8 mouse cellular contexts compared by ENCODE assay signal in genomic region chr6:142519110-142519509, GRCm38 (mm10). TPM values are rescaled to one million over a fixed set of nuclear protein-coding genes. Genes with fewer than 3 reads are reported as not detected.
DNase-seq lines count a peak whose midpoint lies in the region; ATAC-seq and TF ChIP-seq lines count a peak whose summit lies in the region.
"Had no signal": no experiment of that assay in that cellular context is flagged by ENCODE, and none has a peak within 500 bp of the region (broad histone marks: within the 10 kb centered on the region; RNA-seq: fewer than 3 reads in every experiment).

No protein-coding gene starts in this region.

- no peak overlapping the region for H3K4me3 ChIP-seq in lung, adult 2 months (replicated peaks; ENCODE audit: extremely low read depth, low read depth, low read length)
- no peak overlapping the region for H3K4me3 ChIP-seq in bone marrow macrophage, adult 2 months (ENCODE audit: insufficient read depth, low read length)
- H3K4me3 ChIP-seq in forebrain, embryonic 16.5 days (replicated peaks; ENCODE audit: low read length): no peak overlapping the region
- no peak overlapping the region for H3K4me3 ChIP-seq in lung, embryonic 15.5 days

- no peaks in the 10 kb centered on the region for H3K4me1 ChIP-seq in lung, adult 2 months (ENCODE audit: control insufficient read depth, insufficient read depth, low read length)
- no peaks in the 10 kb centered on the region for H3K4me1 ChIP-seq in bone marrow macrophage, adult 2 months (ENCODE audit: control insufficient read depth, insufficient read depth, low read length)
- H3K4me1 ChIP-seq in forebrain, embryonic 16.5 days (replicated peaks; ENCODE audit: control insufficient read depth, insufficient read depth, low read length): no peaks in the 10 kb centered on the region
- H3K4me1 ChIP-seq in lung, embryonic 15.5 days: no peaks in the 10 kb centered on the region

- no peak overlapping the region for H3K4me2 ChIP-seq in forebrain, embryonic 16.5 days (ENCODE audit: low read length)
- H3K4me2 ChIP-seq in lung, embryonic 15.5 days: no peak overlapping the region

- H3K27me3 ChIP-seq in forebrain, embryonic 16.5 days (replicated peaks; ENCODE audit: control insufficient read depth, insufficient read depth, low read length): no peaks in the 10 kb centered on the region
- no peaks in the 10 kb centered on the region for H3K27me3 ChIP-seq in lung, embryonic 15.5 days

- WGBS in lung, adult 2 months: 9% methylated on average over 6 of the region's 6 CpGs
- 10% methylated on average over 6 of the region's 6 CpGs for WGBS in forebrain, embryonic 16.5 days
- 10% methylated on average over 6 of the region's 6 CpGs for WGBS in lung, embryonic 15.5 days

- ATAC-seq in forebrain, embryonic 16.5 days: peak; percentile 82
- ATAC-seq in lung, embryonic 15.5 days (ENCODE audit: borderline replicate concordance, extremely low read depth, low FRiP score, low TSS enrichment): peak; percentile 68; the same call in 1 of the 2 replicates

- no peak overlapping the region for H3K27ac ChIP-seq in bone marrow macrophage, adult 2 months (ENCODE audit: insufficient read depth, low read depth, low read length)
- no peak overlapping the region for H3K27ac ChIP-seq in forebrain, embryonic 16.5 days (ENCODE audit: low read length)
- no peak overlapping the region for H3K27ac ChIP-seq in lung, embryonic 15.5 days

- H3K9me3 ChIP-seq in forebrain, embryonic 16.5 days (ENCODE audit: control insufficient read depth, low read length): no peaks in the 10 kb centered on the region
- no peaks in the 10 kb centered on the region for H3K9me3 ChIP-seq in lung, embryonic 15.5 days

- no peak for TF ChIP-seq POLR2A in lung, adult 2 months (IDR thresholded peaks at IDR 0.05; ENCODE audit: borderline replicate concordance, extremely low read depth, low read depth, low read length)
- TF ChIP-seq POLR2A in bone marrow macrophage, adult 2 months (IDR thresholded peaks at IDR 0.05; ENCODE audit: borderline replicate concordance, low read depth, low read length): no peak

- H3K9ac ChIP-seq in forebrain, embryonic 16.5 days (replicated peaks; ENCODE audit: low read depth, low read length): no peak overlapping the region
- H3K9ac ChIP-seq in lung, embryonic 15.5 days: no peak overlapping the region

- H3K36me3 ChIP-seq in forebrain, embryonic 16.5 days (ENCODE audit: control insufficient read depth, insufficient read depth): no peaks in the 10 kb centered on the region
- H3K36me3 ChIP-seq in lung, embryonic 15.5 days: no peaks in the 10 kb centered on the region

- peak; percentile 26 for TF ChIP-seq CTCF in lung, adult 2 months (IDR thresholded peaks at IDR 0.05; ENCODE audit: insufficient read depth, low read length)
- peak; percentile 16; the same call in 1 of the 2 replicates for TF ChIP-seq CTCF in bone marrow macrophage, adult 2 months (IDR thresholded peaks at IDR 0.05; ENCODE audit: low read depth, low read length)

- DNase-seq in lung, adult 2 months: no peak
- DNase-seq in lung, adult 18-20 months: no peak
- peak; percentile 78 for DNase-seq in retina, postnatal 1 day
- DNase-seq in urinary bladder, postnatal 4 days (ENCODE audit: low spot score in 2 of 2): no peak

RNA-seq across cellular contexts. Expression of gene Ldhb, which starts 11.4 kb away (rescaled TPM):
- polyA plus RNA-seq in lung, adult 2 months (2012; rRNA removed): 138 and 224 TPM in 2 replicates
- 16.1 and 17.0 TPM in 2 replicates for polyA plus RNA-seq in bone marrow macrophage, adult 2 months (2012; ENCODE audit: insufficient read depth, insufficient read length, missing spikeins)
- polyA plus RNA-seq in forebrain, embryonic 16.5 days (2015; fragmentation: Nextera tagmentation; extraction: Ambion mirVana): 452 and 466 TPM in 2 replicates
- polyA plus RNA-seq in lung, embryonic 15.5 days (2015; fragmentation: Nextera tagmentation; extraction: Ambion mirVana): 252 and 254 TPM in 2 replicates

RNA-seq across cellular contexts. Expression of gene Gys2, which starts 46.2 kb away (rescaled TPM):
- 0.18 and 1.3 TPM in 2 replicates for polyA plus RNA-seq in lung, adult 2 months (2012; rRNA removed)
- not detected in 2 replicates for polyA plus RNA-seq in bone marrow macrophage, adult 2 months (2012; ENCODE audit: insufficient read depth, insufficient read length, missing spikeins)
- not detected in 2 replicates for polyA plus RNA-seq in forebrain, embryonic 16.5 days (2015; fragmentation: Nextera tagmentation; extraction: Ambion mirVana)
- 0.10 and 0.36 TPM in 2 replicates for polyA plus RNA-seq in lung, embryonic 15.5 days (2015; fragmentation: Nextera tagmentation; extraction: Ambion mirVana)
- polyA plus RNA-seq: heart, embryonic 14.5 days had no signal

RNA-seq across cellular contexts. Expression of gene Kcnj8, which starts 52.3 kb away (rescaled TPM):
- 7.8 and 8.1 TPM in 2 replicates for polyA plus RNA-seq in lung, adult 2 months (2012; rRNA removed)
- not detected in 2 replicates for polyA plus RNA-seq in bone marrow macrophage, adult 2 months (2012; ENCODE audit: insufficient read depth, insufficient read length, missing spikeins)
- polyA plus RNA-seq in forebrain, embryonic 16.5 days (2015; fragmentation: Nextera tagmentation; extraction: Ambion mirVana): 13.0 and 14.1 TPM in 2 replicates
- polyA plus RNA-seq in lung, embryonic 15.5 days (2015; fragmentation: Nextera tagmentation; extraction: Ambion mirVana): 18.3 and 19.7 TPM in 2 replicates
